Mouse (Mus musculus): Measurements from ENCODE around the gene Dnah2.
"Not testable (repeated sequence)": the region's sequence is repeated elsewhere in the genome, so short reads cannot be mapped to it uniquely, and the experiment has no call there.

Dnah2 gene

GRCm38 (mm10) chr11:69405397-69406200 lies 143.3 kb downstream of the Dnah2 start:
- DNase-seq = no peak

- DNase-seq = no peak
Observed at GRCm38 (mm10) chr11:69404595-69405396, 144.1 kb downstream of the Dnah2 start.

GRCm38 (mm10) chr11:69403691-69404594 lies 145.0 kb downstream of the Dnah2 start:
- DNase-seq = no peak

- DNase-seq = no peak
Observed at GRCm38 (mm10) chr11:69401987-69402386, 146.9 kb downstream of the Dnah2 start.

- peak; percentile 95 for DNase-seq
Observed at GRCm38 (mm10) chr11:69401210-69401637, 147.7 kb downstream of the Dnah2 start.

GRCm38 (mm10) chr11:69400083-69400850 lies 148.6 kb downstream of the Dnah2 start:
- no peak for DNase-seq

- peak; percentile 76 for DNase-seq
Observed at GRCm38 (mm10) chr11:69399201-69400082, 149.5 kb downstream of the Dnah2 start.

- DNase-seq = peak; percentile 52
Observed at GRCm38 (mm10) chr11:69398486-69399200, 150.3 kb downstream of the Dnah2 start.

GRCm38 (mm10) chr11:69398059-69398458 lies 150.9 kb downstream of the Dnah2 start, which contains the start of gene Tmem88:
Tmem88 (minus strand) TSS chr11:69398234.
- DNase-seq = peak; percentile 77

- peak; percentile 48 for DNase-seq
Observed at GRCm38 (mm10) chr11:69397581-69398057, 151.3 kb downstream of the Dnah2 start.

GRCm38 (mm10) chr11:69396772-69397171 lies 152.1 kb downstream of the Dnah2 start:
- peak; percentile 39 for DNase-seq

- peak; percentile 99 for DNase-seq
Observed at GRCm38 (mm10) chr11:69395634-69396373, 153.1 kb downstream of the Dnah2 start.

GRCm38 (mm10) chr11:69395235-69395633 lies 153.7 kb downstream of the Dnah2 start, which contains the start of the genes Naa38 and Cyb5d1:
Naa38 (plus strand) TSS chr11:69395487.
Cyb5d1 (minus strand) TSS chr11:69395631.
- DNase-seq = peak; percentile 95

GRCm38 (mm10) chr11:69394591-69395167 lies 154.2 kb downstream of the Dnah2 start:
- not testable (repeated sequence) for DNase-seq

- DNase-seq = peak; percentile 90
Observed at GRCm38 (mm10) chr11:69390400-69391034, 158.4 kb downstream of the Dnah2 start.

GRCm38 (mm10) chr11:69389531-69390399 lies 159.1 kb downstream of the Dnah2 start:
- no peak for DNase-seq

GRCm38 (mm10) chr11:69388680-69389079 lies 160.2 kb downstream of the Dnah2 start:
- DNase-seq = no peak
